Mouse (Mus musculus): ENCODE measurements around the gene Cysltr2. TPM values are rescaled to one million over a fixed set of nuclear protein-coding genes. Genes with fewer than 3 reads are reported as not detected.

Gene Cysltr2
- polyA plus RNA-seq, 1 experiment = 3.8 TPM

- 49% methylated on average over 3 of the region's 3 CpGs for WGBS
- no peak for TF ChIP-seq CTCF (conservative IDR thresholded peaks at IDR 0.05; ENCODE audit: insufficient read depth, insufficient read length, low read depth, low read length)
- no peak for TF ChIP-seq POLR2A (IDR thresholded peaks at IDR 0.05; ENCODE audit: low read depth, low read length)
- H3K36me3 ChIP-seq (ENCODE audit: control insufficient read depth, insufficient read depth, low read length) = no peaks in the 10 kb centered on the region
- no peak overlapping the region for H3K27ac ChIP-seq (ENCODE audit: insufficient read depth, low read depth, low read length)
- H3K27me3 ChIP-seq (replicated peaks; ENCODE audit: control insufficient read depth, insufficient read depth, low read length) = no peaks in the 10 kb centered on the region
- no peak overlapping the region for H3K4me3 ChIP-seq (ENCODE audit: insufficient read depth, low read depth, low read length)
- no peak for DNase-seq
- no peaks in the 10 kb centered on the region for H3K4me1 ChIP-seq (ENCODE audit: control insufficient read depth, insufficient read depth, low read length)
Measured at GRCm38 (mm10) chr14:73033290-73033689, 15.6 kb downstream of the Cysltr2 start.

DNA sequence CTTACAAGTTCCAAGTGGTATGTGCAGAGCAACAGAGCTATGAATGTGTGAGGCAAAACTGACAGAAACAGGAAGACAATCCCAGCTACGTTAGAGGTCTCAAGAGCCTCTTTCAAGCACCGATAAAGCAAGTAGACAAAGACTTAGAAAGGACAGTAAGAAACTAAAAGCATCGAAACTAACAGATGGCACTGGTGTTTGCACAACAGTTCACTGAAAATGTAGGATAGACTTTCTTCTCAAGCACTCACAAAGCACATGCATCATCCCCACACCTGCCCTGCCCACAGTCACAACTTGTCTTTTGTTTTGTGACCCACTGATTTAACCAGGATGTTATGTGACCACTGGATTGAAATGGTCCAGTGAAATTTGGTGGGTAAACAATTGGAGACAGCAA lies 17.7 kb downstream of the Cysltr2 start:
- TF ChIP-seq POLR2A (IDR thresholded peaks at IDR 0.05; ENCODE audit: low read depth, low read length) (no peak), CTCF (conservative IDR thresholded peaks at IDR 0.05; ENCODE audit: insufficient read depth, insufficient read length, low read depth, low read length) (no peak)
- no peak overlapping the region for H3K4me3 ChIP-seq (ENCODE audit: insufficient read depth, low read depth, low read length)
- H3K27ac ChIP-seq (ENCODE audit: insufficient read depth, low read depth, low read length) = no peak overlapping the region
- no peaks in the 10 kb centered on the region for H3K4me1 ChIP-seq (ENCODE audit: control insufficient read depth, insufficient read depth, low read length)
- no peak for DNase-seq
- H3K27me3 ChIP-seq (replicated peaks; ENCODE audit: control insufficient read depth, insufficient read depth, low read length) = no peaks in the 10 kb centered on the region
- H3K36me3 ChIP-seq (ENCODE audit: control insufficient read depth, insufficient read depth, low read length) = no peaks in the 10 kb centered on the region
- WGBS = 88% methylated on average over 3 of the region's 3 CpGs

- Histone ChIP-seq H3K4me1 (ENCODE audit: control insufficient read depth, insufficient read depth, low read length) (no peaks in the 10 kb centered on the region), H3K27me3 (replicated peaks; ENCODE audit: control insufficient read depth, insufficient read depth, low read length) (no peaks in the 10 kb centered on the region), H3K4me3 (ENCODE audit: insufficient read depth, low read depth, low read length) (no peak overlapping the region), H3K36me3 (ENCODE audit: control insufficient read depth, insufficient read depth, low read length) (no peaks in the 10 kb centered on the region), H3K27ac (ENCODE audit: insufficient read depth, low read depth, low read length) (no peak overlapping the region)
- 70% methylated on average over 3 of the region's 3 CpGs for WGBS
- peak; percentile 70 for DNase-seq
- TF ChIP-seq CTCF (conservative IDR thresholded peaks at IDR 0.05; ENCODE audit: insufficient read depth, insufficient read length, low read depth, low read length) = no peak
Measured at GRCm38 (mm10) chr14:73017272-73017671, 31.6 kb downstream of the Cysltr2 start.

DNA sequence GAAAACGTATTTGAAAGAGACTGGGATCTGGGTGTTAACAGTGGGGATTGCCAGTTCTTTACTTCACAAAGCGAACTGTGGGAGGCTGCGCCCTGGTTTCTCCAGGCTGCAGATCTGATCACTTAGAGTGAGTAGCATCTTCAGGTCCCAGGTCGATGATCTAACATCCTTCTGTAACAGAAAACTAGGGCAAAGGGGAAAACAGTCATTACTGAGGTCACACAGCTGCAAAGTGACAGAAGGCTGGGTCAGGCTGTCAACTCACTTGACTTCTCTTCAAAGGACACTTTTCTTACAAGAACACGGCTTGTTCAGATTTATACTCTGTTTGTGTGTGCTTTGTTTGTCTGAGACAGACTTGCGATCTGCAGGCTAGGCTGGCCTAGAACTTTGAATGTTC lies 33.5 kb downstream of the Cysltr2 start:
- WGBS = 56% methylated on average over 6 of the region's 6 CpGs
- Histone ChIP-seq H3K4me3 (ENCODE audit: insufficient read depth, low read depth, low read length) (no peak overlapping the region), H3K4me1 (ENCODE audit: control insufficient read depth, insufficient read depth, low read length) (no peaks in the 10 kb centered on the region), H3K27ac (ENCODE audit: insufficient read depth, low read depth, low read length) (no peak overlapping the region), H3K27me3 (replicated peaks; ENCODE audit: control insufficient read depth, insufficient read depth, low read length) (no peaks in the 10 kb centered on the region), H3K36me3 (ENCODE audit: control insufficient read depth, insufficient read depth, low read length) (no peaks in the 10 kb centered on the region)
- no peak for TF ChIP-seq CTCF (conservative IDR thresholded peaks at IDR 0.05; ENCODE audit: insufficient read depth, insufficient read length, low read depth, low read length)
- no peak for TF ChIP-seq POLR2A (IDR thresholded peaks at IDR 0.05; ENCODE audit: low read depth, low read length)
- no peak for DNase-seq

DNA sequence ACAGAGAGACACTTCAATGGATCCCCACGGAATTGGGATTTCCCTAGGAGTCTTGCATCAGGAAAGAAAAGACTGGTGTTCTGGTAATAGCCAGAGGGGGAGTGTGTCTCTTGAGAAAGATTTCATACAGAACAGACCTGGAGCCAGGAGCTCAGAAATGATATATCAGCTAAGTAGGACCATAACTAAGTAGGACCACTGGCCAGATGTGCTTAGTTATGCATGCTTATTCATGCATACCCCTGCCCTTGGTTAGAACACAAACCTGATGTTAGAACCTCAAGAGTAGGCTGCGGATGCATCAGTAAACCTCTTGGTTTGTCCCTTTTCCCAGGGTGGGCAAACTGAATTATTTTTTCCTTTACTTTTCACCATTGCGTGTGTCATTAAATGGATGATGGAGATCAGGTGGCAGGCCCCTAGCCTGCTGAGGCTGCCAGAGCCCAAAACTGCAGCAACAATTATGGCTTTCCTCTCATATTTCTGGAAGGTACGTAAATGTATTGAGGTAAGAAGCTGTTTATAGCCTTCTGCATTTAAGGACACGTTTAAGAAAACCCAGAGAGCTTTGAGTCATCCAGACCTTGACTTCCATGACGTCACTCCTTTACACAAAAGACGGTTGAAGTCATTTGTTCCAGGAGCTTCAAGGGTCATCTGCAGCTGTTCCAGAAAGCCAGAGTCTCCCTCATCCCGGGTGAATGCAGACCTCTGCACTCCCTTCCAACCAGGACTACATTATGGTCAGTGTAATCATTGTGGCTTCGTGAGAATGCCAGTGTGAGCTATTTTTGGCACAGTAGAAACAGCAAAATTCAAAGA lies 35.0 kb downstream of the Cysltr2 start:
- Histone ChIP-seq H3K4me1 (ENCODE audit: control insufficient read depth, insufficient read depth, low read length) (no peaks in the 10 kb centered on the region), H3K27ac (ENCODE audit: insufficient read depth, low read depth, low read length) (no peak overlapping the region), H3K27me3 (replicated peaks; ENCODE audit: control insufficient read depth, insufficient read depth, low read length) (no peaks in the 10 kb centered on the region), H3K4me3 (ENCODE audit: insufficient read depth, low read depth, low read length) (no peak overlapping the region), H3K36me3 (ENCODE audit: control insufficient read depth, insufficient read depth, low read length) (no peaks in the 10 kb centered on the region)
- TF ChIP-seq CTCF (conservative IDR thresholded peaks at IDR 0.05; ENCODE audit: insufficient read depth, insufficient read length, low read depth, low read length) = no peak
- TF ChIP-seq POLR2A (IDR thresholded peaks at IDR 0.05; ENCODE audit: low read depth, low read length) = no peak
- 50% methylated on average over 9 of the region's 9 CpGs for WGBS
- DNase-seq = no peak

DNA sequence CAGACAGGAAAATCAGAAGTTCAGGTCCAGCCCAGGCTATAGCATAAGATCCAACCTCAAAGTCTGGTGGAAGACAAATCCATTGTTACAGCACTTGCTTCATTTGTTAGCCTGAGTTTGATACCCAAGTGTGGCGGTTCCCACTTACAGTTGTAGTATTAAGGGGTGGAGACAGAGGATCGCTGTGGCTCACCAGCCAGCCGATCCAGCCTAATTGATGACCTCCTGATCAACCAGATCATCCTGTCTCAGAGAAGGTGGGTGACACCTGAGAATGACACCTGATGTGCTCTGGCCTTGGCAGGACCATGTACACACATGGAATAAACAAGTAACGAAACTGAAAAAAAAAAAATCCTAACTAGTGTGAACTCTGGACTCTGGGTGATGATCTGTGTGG lies 47.1 kb downstream of the Cysltr2 start:
- no peak for DNase-seq
- Histone ChIP-seq H3K4me1 (ENCODE audit: control insufficient read depth, insufficient read depth, low read length) (no peaks in the 10 kb centered on the region), H3K27ac (ENCODE audit: insufficient read depth, low read depth, low read length) (no peak overlapping the region), H3K27me3 (replicated peaks; ENCODE audit: control insufficient read depth, insufficient read depth, low read length) (no peaks in the 10 kb centered on the region), H3K36me3 (ENCODE audit: control insufficient read depth, insufficient read depth, low read length) (no peaks in the 10 kb centered on the region), H3K4me3 (ENCODE audit: insufficient read depth, low read depth, low read length) (no peak overlapping the region)
- WGBS = 92% methylated on average over 4 of the region's 4 CpGs
- no peak for TF ChIP-seq POLR2A (IDR thresholded peaks at IDR 0.05; ENCODE audit: low read depth, low read length)
- no peak for TF ChIP-seq CTCF (conservative IDR thresholded peaks at IDR 0.05; ENCODE audit: insufficient read depth, insufficient read length, low read depth, low read length)

DNA sequence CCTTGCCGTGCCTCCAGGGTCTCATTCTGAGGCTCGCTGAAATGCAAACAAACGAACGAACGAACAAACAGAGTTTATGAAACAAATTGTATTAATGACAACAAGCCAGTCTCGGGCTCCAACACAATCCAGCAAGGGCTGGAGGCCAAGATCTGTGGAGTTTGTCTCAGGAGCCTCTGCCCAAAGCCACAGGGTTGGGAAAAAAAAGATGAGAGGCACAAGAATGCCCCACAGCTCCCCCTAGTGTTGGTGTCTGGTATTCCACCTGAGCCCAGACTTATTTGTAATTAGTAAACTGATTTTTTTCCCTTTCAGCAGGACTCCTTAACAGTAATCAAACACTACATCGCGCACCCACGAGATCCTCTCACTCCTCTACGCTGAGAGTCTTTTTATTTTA lies 48.6 kb downstream of the Cysltr2 start:
- TF ChIP-seq POLR2A (IDR thresholded peaks at IDR 0.05; ENCODE audit: low read depth, low read length) (no peak), CTCF (conservative IDR thresholded peaks at IDR 0.05; ENCODE audit: insufficient read depth, insufficient read length, low read depth, low read length) (peak; percentile 68)
- Histone ChIP-seq H3K27me3 (replicated peaks; ENCODE audit: control insufficient read depth, insufficient read depth, low read length) (no peaks in the 10 kb centered on the region), H3K4me3 (ENCODE audit: insufficient read depth, low read depth, low read length) (no peak overlapping the region), H3K4me1 (ENCODE audit: control insufficient read depth, insufficient read depth, low read length) (no peaks in the 10 kb centered on the region), H3K36me3 (ENCODE audit: control insufficient read depth, insufficient read depth, low read length) (no peaks in the 10 kb centered on the region), H3K27ac (ENCODE audit: insufficient read depth, low read depth, low read length) (no peak overlapping the region)
- peak; percentile 69 for DNase-seq
- 30% methylated on average over 10 of the region's 10 CpGs for WGBS

Data from kidney, adult 2 months (tissue).